Mouse (Mus musculus) ES-Bruce4 (cell line): ENCODE results near the gene Lpcat3.

ENCODE experiments used
- CTCF ChIP-seq: IDR thresholded peaks from one replicate; pipeline ENCODE4 v1.8.1; 2011; ENCODE audit warnings: low read depth, low read length
- EP300 ChIP-seq: IDR thresholded peaks from 2 replicates; pipeline ENCODE4 v1.6.1; 2011; ENCODE audit warnings: low read depth, low read length; ENCODE audit not compliant: insufficient read depth
- POLR2A ChIP-seq: IDR thresholded peaks from one replicate; pipeline ENCODE4 v1.8.1; 2011; ENCODE audit warnings: low read length; ENCODE audit not compliant: insufficient read depth

- TF ChIP-seq POLR2A (no peak), CTCF (no peak), EP300 (no peak)
These were observed 36.5 kb downstream of the Lpcat3 start for GRCm38 (mm10) chr6:124699366-124699765.
